Mouse (Mus musculus): ENCODE measurements around the gene Emsy. TPM values are rescaled to one million over a fixed set of nuclear protein-coding genes. Genes with fewer than 3 reads are reported as not detected.

Gene Emsy
- polyA plus RNA-seq (2012; ENCODE audit: low replicate concordance) = 2.7 and 3.6 TPM in 2 replicates

DNA sequence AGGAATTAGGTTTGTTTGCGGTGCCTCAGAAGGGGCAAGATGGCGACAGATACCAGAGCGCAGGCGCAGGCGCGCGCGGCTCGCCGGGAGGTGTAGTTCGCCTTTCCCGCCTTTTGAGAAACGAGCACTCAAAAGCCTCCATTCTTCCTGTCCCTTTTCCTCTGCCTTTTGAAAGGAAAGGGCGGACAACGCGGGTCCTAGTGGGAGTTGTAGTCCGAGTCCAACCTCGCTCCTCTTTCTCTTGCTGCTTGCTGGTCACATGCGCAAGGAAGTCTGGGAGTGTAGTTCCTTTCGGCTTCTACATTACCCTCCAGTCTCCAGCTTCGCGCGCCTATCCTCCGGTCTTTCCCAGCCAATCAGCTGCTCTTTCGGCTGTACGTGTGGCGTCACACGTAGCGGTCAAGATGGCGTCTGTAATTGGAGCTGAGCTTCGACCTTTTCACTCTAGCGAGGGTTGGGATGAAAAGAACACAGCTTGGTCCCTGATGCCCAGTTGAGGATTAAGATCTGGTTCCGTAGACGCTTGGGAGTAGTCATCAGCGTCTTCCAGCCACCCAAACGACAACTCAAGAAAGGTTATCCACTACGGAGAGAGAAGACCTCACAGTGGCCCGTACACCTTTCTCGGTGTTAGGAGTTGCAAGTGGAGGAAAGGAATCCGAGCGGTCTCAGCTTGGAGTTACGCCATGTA, at the start of gene Emsy:
Emsy (minus strand) TSS at position 253 of the 691 bp plus-strand sequence.

DNA sequence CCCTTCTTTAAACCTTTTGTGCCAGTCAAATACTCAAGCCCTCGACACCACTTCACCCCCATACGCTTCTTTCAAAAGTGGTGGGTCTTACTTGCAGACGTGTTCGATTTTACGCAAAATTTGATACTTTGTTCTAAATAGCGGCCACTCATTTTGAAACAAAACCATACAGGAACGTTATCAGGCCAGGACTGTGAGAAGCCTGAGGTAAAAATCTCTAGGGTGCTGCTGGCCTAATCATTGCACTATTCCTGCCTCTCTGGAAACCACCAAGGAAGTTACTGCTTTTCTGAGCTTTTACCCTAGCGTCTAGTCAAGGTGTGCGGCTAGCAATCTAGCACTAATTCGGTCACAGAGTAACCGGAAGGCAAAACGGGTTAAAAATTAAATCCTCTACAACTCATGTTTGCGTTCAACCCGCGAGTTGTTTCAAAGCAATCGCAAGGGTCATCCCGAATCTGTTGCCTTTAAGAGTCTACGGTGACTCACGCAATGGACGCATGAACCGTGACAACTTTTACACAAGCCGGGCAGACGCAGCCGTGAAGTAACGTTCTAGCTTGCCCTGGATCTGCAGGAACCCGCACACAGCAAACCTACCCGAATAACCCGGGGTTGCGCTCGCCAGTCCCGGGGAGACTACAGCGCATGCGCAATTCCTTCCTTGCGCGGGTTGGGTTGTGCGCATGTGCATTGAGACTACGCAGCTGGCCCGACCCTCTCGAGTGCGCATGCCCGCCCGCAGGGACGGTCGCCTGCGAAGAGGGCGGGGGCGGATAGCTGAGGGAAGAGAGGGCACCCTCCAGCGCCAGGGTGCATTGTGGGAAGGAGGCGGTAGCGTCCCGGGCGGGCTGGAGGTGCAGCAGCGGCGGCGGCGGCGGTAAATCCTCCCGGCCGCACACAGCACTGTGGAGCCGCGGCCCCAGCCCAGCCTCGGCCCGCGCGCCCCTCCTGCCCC, 46.0 kb upstream of the Emsy start, which contains the start of gene Thap12:
Thap12 (plus strand) TSS at position 821 of the 958 bp plus-strand sequence.

Other genes with a start within 250 kb of the Emsy start
- not detected in 2 replicates for gene Gucy2d, start 216.4 kb downstream of the Emsy start, polyA plus RNA-seq (2012; ENCODE audit: low replicate concordance)
- gene Lrrc32, start 167.5 kb downstream of the Emsy start, polyA plus RNA-seq (2012; ENCODE audit: low replicate concordance) = 0.86 and 1.3 TPM in 2 replicates
- 53.8 and 55.8 TPM in 2 replicates for gene Thap12, start 46.3 kb upstream of the Emsy start, polyA plus RNA-seq (2012; ENCODE audit: low replicate concordance)
- 0.29 and 0.50 TPM in 2 replicates for gene Wnt11, start 178.3 kb upstream of the Emsy start, polyA plus RNA-seq (2012; ENCODE audit: low replicate concordance)